Mouse (Mus musculus) megakaryocyte, embryonic 14.5 days (primary cell): ENCODE measurements around the gene Lcn4.

Experiments used
- FLI1 ChIP-seq: IDR thresholded peaks from 2 replicates; pipeline ENCODE4 v1.6.1; 2012; ENCODE audit warnings: low read length, inconsistent platforms, mixed read lengths
- GATA1 ChIP-seq: IDR thresholded peaks from 3 replicates; pipeline ENCODE4 v1.6.1; 2012; ENCODE audit warnings: mixed read lengths, low read length, inconsistent platforms, borderline replicate concordance

DNA sequence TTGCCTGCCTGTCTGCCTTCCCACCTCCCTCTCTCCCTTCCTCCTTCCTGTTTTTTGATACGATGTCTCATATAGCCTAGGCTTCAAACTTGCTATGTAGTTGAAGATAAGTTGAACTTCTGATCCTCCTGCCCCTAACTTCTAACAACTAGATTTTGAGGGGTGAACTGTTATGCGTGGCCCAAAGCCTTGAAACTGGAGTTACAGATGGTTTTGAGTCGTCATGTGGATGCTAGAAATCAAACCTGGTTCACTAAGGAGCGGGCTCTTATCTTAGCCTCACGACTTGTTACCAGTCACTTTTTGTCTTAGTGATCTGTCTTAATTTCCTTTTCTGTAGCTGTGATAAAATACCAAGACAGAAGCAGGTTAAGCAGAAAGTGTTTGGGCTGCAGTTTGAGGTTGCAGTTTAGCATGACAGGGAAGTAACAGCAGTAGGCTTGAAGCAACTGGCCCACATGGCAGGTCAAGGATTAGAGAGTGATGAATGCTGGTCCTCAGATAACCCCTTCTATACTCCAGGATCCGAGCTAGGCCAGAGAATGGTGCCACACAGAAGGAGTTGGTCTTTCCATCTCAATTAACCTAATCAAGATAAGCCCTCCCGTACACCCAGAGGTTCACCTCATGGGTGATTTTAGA, 30.0 kb downstream of the Lcn4 start:
- no peak for TF ChIP-seq GATA1
- no peak for TF ChIP-seq FLI1
